Mouse (Mus musculus): ENCODE data around the gene Mblac2.

The Mblac2 gene

GRCm38 (mm10) chr13:81740898-81741297 is 29.8 kb downstream of the Mblac2 start:
- DNase-seq (ENCODE audit: low spot score) = no peak

GRCm38 (mm10) chr13:81743391-81744091 is 32.4 kb downstream of the Mblac2 start:
- DNase-seq (ENCODE audit: low spot score) = no peak

GRCm38 (mm10) chr13:81744092-81744396 is 32.9 kb downstream of the Mblac2 start:
- no peak for DNase-seq (ENCODE audit: low spot score)

GRCm38 (mm10) chr13:81754878-81755277 is 43.7 kb downstream of the Mblac2 start:
- no peak for DNase-seq (ENCODE audit: low spot score)

GRCm38 (mm10) chr13:81755324-81755723 is 44.2 kb downstream of the Mblac2 start:
- DNase-seq (ENCODE audit: low spot score) = no peak

GRCm38 (mm10) chr13:81757058-81757660 is 46.0 kb downstream of the Mblac2 start:
- no peak for DNase-seq (ENCODE audit: low spot score)

GRCm38 (mm10) chr13:81760379-81760778 is 49.2 kb downstream of the Mblac2 start:
- DNase-seq (ENCODE audit: low spot score) = peak; percentile 41

- DNase-seq (ENCODE audit: low spot score) = peak; percentile 67
Observed at GRCm38 (mm10) chr13:81761566-81762186, 50.5 kb downstream of the Mblac2 start.

GRCm38 (mm10) chr13:81764173-81764572 is 53.0 kb downstream of the Mblac2 start:
- DNase-seq (ENCODE audit: low spot score) = no peak

- DNase-seq (ENCODE audit: low spot score) = peak; percentile 82
Observed at GRCm38 (mm10) chr13:81767038-81767659, 56.0 kb downstream of the Mblac2 start.

GRCm38 (mm10) chr13:81776217-81776616 is 65.1 kb downstream of the Mblac2 start:
- no peak for DNase-seq (ENCODE audit: low spot score)

- DNase-seq (ENCODE audit: low spot score) = no peak
Observed at GRCm38 (mm10) chr13:81782475-81782874, 71.3 kb downstream of the Mblac2 start.

- peak; percentile 97 for DNase-seq (ENCODE audit: low spot score)
Observed at GRCm38 (mm10) chr13:81782971-81783404, 71.8 kb downstream of the Mblac2 start, which contains the start of gene Cetn3. TSS of gene Cetn3 (plus strand) at chr13:81783077.

- DNase-seq (ENCODE audit: low spot score) = peak; percentile 97
Observed at GRCm38 (mm10) chr13:81783405-81784342, 72.5 kb downstream of the Mblac2 start.

GRCm38 (mm10) chr13:81785766-81786480 is 74.8 kb downstream of the Mblac2 start:
- DNase-seq (ENCODE audit: low spot score) = no peak

GRCm38 (mm10) chr13:81790160-81790559 is 79.0 kb downstream of the Mblac2 start:
- no peak for DNase-seq (ENCODE audit: low spot score)

GRCm38 (mm10) chr13:81791861-81792260 is 80.7 kb downstream of the Mblac2 start:
- DNase-seq (ENCODE audit: low spot score) = no peak

GRCm38 (mm10) chr13:81793850-81794249 is 82.7 kb downstream of the Mblac2 start:
- no peak for DNase-seq (ENCODE audit: low spot score)

- DNase-seq (ENCODE audit: low spot score) = no peak
Observed at GRCm38 (mm10) chr13:81801121-81801520, 90.0 kb downstream of the Mblac2 start.
